Mouse (Mus musculus): ENCODE measurements around the gene Etl4.

DNA sequence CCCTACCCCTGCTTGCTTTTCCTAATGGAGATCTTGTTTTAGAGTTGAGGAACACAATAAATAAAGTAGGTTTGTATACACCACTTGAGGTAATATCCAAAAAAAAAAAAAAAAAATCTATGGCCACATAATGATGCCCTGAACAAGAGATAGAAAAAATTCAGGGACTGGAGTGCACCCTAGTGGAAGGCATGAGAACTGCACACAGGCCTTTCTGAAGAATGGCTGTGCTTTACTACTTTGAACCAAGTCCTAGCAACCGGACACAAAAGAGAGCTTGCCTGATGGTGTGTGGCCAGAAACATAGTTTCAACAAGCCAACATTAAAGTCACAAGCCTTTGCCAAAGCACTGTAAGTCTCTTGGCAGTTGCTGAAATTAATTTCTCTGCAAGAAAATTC is 706.4 kb downstream of the Etl4 start:
- TF ChIP-seq POLR2A (IDR thresholded peaks at IDR 0.05; ENCODE audit: insufficient read length, low read depth), result no peak
- no peak for TF ChIP-seq TCF12 (IDR thresholded peaks at IDR 0.05; ENCODE audit: insufficient read depth, poor library complexity, severe bottlenecking)
- no peak for TF ChIP-seq POLR2AphosphoS2 (IDR thresholded peaks at IDR 0.05; ENCODE audit: insufficient read length, low read depth)
- no peak for TF ChIP-seq E2F4 (IDR thresholded peaks at IDR 0.05; ENCODE audit: insufficient read depth)
- no peak for TF ChIP-seq SRF (IDR thresholded peaks at IDR 0.05; ENCODE audit: control insufficient read depth, insufficient read length, low read depth)
- no peak for TF ChIP-seq MAX (IDR thresholded peaks at IDR 0.05; ENCODE audit: low read depth)

Data from myocyte (in vitro differentiated cells).